Mouse (Mus musculus) midbrain, embryonic 15.5 days (tissue): Measurements from ENCODE around the gene Gm8104. TPM values are rescaled to one million over a fixed set of nuclear protein-coding genes. Genes with fewer than 3 reads are reported as not detected.
"Not testable (repeated sequence)": the region's sequence is repeated elsewhere in the genome, so short reads cannot be mapped to it uniquely, and the experiment has no call there.

Source experiments
- ATAC-seq: fragments of 200-750 bp; cut with Nextera tagmentation; replicated peaks from 2 replicates; pipeline ENCODE4 v1.8.0; 2017; ENCODE audit warnings: moderate TSS enrichment
- H3K27ac ChIP-seq: fragments of 300-500 bp; sonication (generic); 2 replicates; pipeline ENCODE4 v1.5.1; 2015; ENCODE audit warnings: mild to moderate bottlenecking, inconsistent platforms
- H3K27me3 ChIP-seq: fragments of 300-500 bp; sonication (generic); replicated peaks from 2 replicates; pipeline ENCODE4 v1.6.1; 2015; ENCODE audit warnings: inconsistent platforms
- H3K36me3 ChIP-seq: fragments of 300-500 bp; sonication (generic); replicated peaks from 2 replicates; pipeline ENCODE4 v1.6.1; 2015; ENCODE audit warnings: inconsistent platforms
- H3K4me1 ChIP-seq: fragments of 300-500 bp; sonication (generic); 2 replicates; pipeline ENCODE4 v1.6.1; 2015; ENCODE audit warnings: inconsistent platforms
- H3K4me2 ChIP-seq: fragments of 300-500 bp; sonication (generic); 2 replicates; pipeline ENCODE4 v1.6.1; 2015; ENCODE audit warnings: inconsistent platforms, mild to moderate bottlenecking, moderate library complexity
- H3K4me3 ChIP-seq: fragments of 300-500 bp; sonication (generic); 2 replicates; pipeline ENCODE4 v1.5.1; 2015; ENCODE audit warnings: mild to moderate bottlenecking, inconsistent platforms
- H3K9ac ChIP-seq: fragments of 300-500 bp; sonication (generic); 2 replicates; pipeline ENCODE4 v1.6.1; 2015; ENCODE audit warnings: mild to moderate bottlenecking, inconsistent platforms
- H3K9me3 ChIP-seq: fragments of 300-500 bp; sonication (generic); 2 replicates; pipeline ENCODE4 v1.6.1; 2016; ENCODE audit warnings: inconsistent platforms
- WGBS: fragments of 180-500 bp; shearing (Covaris S2); methylation state at CpG from one replicate; pipeline ENCODE4 v1.1.7; 2015; ENCODE audit warnings: mixed read lengths; 5-methylcytosine and 5-hydroxymethylcytosine counted together
- polyA plus RNA-seq: library from polyadenylated mRNA; unstranded; fragments of >200 nt; fragmentation: Nextera tagmentation; extraction: Ambion mirVana; gene quantifications from 2 replicates; pipeline ENCODE4 v1.2.1, GENCODE M21; 2015

Gene Gm8104
- not detected in 2 replicates for polyA plus RNA-seq

GRCm38 (mm10) chr14:43100301-43100700 is at the start of gene Gm8104:
Gene Gm8104 (plus strand): TSS chr14:43100601.
- not testable (repeated sequence) for H3K27me3 ChIP-seq, H3K4me3 ChIP-seq, ATAC-seq, H3K9me3 ChIP-seq, H3K4me1 ChIP-seq, H3K36me3 ChIP-seq, H3K4me2 ChIP-seq, H3K9ac ChIP-seq, H3K27ac ChIP-seq
- 80% methylated on average over 3 of the region's 3 CpGs for WGBS

GRCm38 (mm10) chr14:43058063-43058462 is 42.3 kb upstream of the Gm8104 start:
- H3K4me3 ChIP-seq, H3K9me3 ChIP-seq, H3K4me2 ChIP-seq, H3K36me3 ChIP-seq, H3K27me3 ChIP-seq, H3K27ac ChIP-seq, H3K4me1 ChIP-seq, ATAC-seq, H3K9ac ChIP-seq: not testable (repeated sequence)
- WGBS: 79% methylated on average over 3 of the region's 3 CpGs

GRCm38 (mm10) chr14:43060179-43060578 is 40.2 kb upstream of the Gm8104 start:
- not testable (repeated sequence) for H3K4me3 ChIP-seq, H3K4me1 ChIP-seq, H3K9me3 ChIP-seq, H3K27me3 ChIP-seq, H3K36me3 ChIP-seq, H3K9ac ChIP-seq, ATAC-seq, H3K27ac ChIP-seq, H3K4me2 ChIP-seq
- 68% methylated on average over 4 of the region's 4 CpGs for WGBS

GRCm38 (mm10) chr14:43076543-43076942 is 23.9 kb upstream of the Gm8104 start, which contains the start of gene Gm8094:
Gene Gm8094 (minus strand): TSS chr14:43076643.
- WGBS: 82% methylated on average over 2 of the region's 2 CpGs
- H3K4me3 ChIP-seq, H3K9ac ChIP-seq, H3K9me3 ChIP-seq, H3K36me3 ChIP-seq, H3K4me2 ChIP-seq, H3K27me3 ChIP-seq, H3K27ac ChIP-seq, ATAC-seq, H3K4me1 ChIP-seq: not testable (repeated sequence)

- H3K36me3 ChIP-seq, H3K4me1 ChIP-seq, H3K27ac ChIP-seq, H3K4me3 ChIP-seq, H3K4me2 ChIP-seq, H3K9ac ChIP-seq, ATAC-seq, H3K27me3 ChIP-seq, H3K9me3 ChIP-seq: not testable (repeated sequence)
- 81% methylated on average over 1 of the region's 1 CpGs for WGBS
Observed at GRCm38 (mm10) chr14:43084936-43085730, 15.3 kb upstream of the Gm8104 start.

GRCm38 (mm10) chr14:43089103-43089919 is 11.1 kb upstream of the Gm8104 start:
- WGBS: 37% methylated on average over 1 of the region's 14 CpGs
- H3K9me3 ChIP-seq, H3K4me2 ChIP-seq, H3K4me1 ChIP-seq, H3K9ac ChIP-seq, H3K27me3 ChIP-seq, H3K4me3 ChIP-seq, H3K36me3 ChIP-seq, H3K27ac ChIP-seq: not testable (repeated sequence)
- ATAC-seq: 0 out of 2 replicates have a peak, but pooled peaks have one; percentile 62

- H3K4me2 ChIP-seq, H3K36me3 ChIP-seq, H3K27ac ChIP-seq, H3K9ac ChIP-seq, H3K9me3 ChIP-seq, H3K4me1 ChIP-seq, H3K4me3 ChIP-seq, ATAC-seq, H3K27me3 ChIP-seq: not testable (repeated sequence)
- 83% methylated on average over 3 of the region's 3 CpGs for WGBS
Observed at GRCm38 (mm10) chr14:43119673-43120072, 19.3 kb downstream of the Gm8104 start.

GRCm38 (mm10) chr14:43126286-43126685 is 25.9 kb downstream of the Gm8104 start:
- not testable (repeated sequence) for H3K27ac ChIP-seq, H3K36me3 ChIP-seq, H3K9ac ChIP-seq, H3K4me1 ChIP-seq, H3K27me3 ChIP-seq, H3K4me3 ChIP-seq, H3K4me2 ChIP-seq, H3K9me3 ChIP-seq, ATAC-seq

Other genes with a start within 250 kb of the Gm8104 start
- not detected in 2 replicates for gene Gm21977, start 247.1 kb upstream of the Gm8104 start, polyA plus RNA-seq
- gene Gm8082, start 107.0 kb upstream of the Gm8104 start, polyA plus RNA-seq: not detected in 2 replicates
- gene Gm10376, start 85.0 kb upstream of the Gm8104 start, polyA plus RNA-seq: not detected in 2 replicates
- not detected in 2 replicates for gene Gm8094, start 24.0 kb upstream of the Gm8104 start, polyA plus RNA-seq
- not detected in 2 replicates for gene Gm7233, start 79.3 kb downstream of the Gm8104 start, polyA plus RNA-seq
- gene Gm8122, start 134.7 kb downstream of the Gm8104 start, polyA plus RNA-seq: not detected in 2 replicates
- gene Gm8126, start 158.0 kb downstream of the Gm8104 start, polyA plus RNA-seq: not detected in 2 replicates
- not detected in 2 replicates for gene Gm9732, start 174.4 kb downstream of the Gm8104 start, polyA plus RNA-seq
- gene Gm8127, start 193.2 kb downstream of the Gm8104 start, polyA plus RNA-seq: not detected in 2 replicates
- not detected in 2 replicates for gene 1700001F09Rik, start 247.2 kb downstream of the Gm8104 start, polyA plus RNA-seq